Mouse (Mus musculus): ENCODE data around the gene Galnt12. TPM values are rescaled to one million over a fixed set of nuclear protein-coding genes. Genes with fewer than 3 reads are reported as not detected.

Galnt12 gene
- polyA plus RNA-seq, 1 experiment from 2014 or later: 3.4 TPM

DNA sequence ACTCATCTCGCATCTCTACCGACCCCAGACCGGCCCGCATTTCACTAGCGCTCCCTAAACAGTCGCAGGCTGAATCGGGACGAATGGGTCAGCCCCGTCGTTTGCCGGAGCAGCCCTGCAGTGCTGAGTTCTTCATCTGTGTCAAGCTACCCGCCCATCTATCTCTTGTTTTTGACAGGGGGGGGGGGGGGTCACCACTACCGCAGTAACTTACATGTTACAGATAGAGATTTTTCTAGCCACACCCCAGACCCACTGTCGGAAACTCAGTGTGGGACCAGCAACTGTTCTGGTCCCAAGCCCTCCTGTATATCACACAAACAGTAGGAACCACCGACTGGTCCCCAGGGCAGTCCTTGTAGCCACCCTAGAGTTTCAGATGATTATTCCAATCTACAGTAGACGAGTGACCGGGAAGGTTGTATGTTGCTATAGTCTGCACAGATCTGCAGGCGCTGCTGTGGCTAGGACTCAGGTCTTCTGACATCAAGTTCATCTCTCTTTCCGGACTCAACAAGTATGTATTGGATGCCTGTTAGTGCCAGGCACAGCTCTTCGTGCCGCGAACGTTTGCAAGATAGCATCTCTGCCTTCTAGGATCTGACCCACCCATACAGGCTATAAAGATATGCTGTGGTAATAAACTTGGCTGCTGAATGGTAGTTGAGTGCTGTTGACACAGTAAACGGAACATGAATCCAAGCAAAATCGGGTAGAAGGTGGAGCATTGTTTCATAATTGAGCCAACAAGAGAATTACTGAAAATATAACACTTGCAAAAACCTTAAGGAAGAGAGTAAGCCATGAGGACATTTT, 34.0 kb upstream of the Galnt12 start:
- DNase-seq (ENCODE audit: low spot score): no peak
- WGBS: 37% methylated on average over 25 of the region's 25 CpGs
- peaks cover 17% of the 10 kb centered on the region for H3K4me1 ChIP-seq
- peak overlapping the region; percentile 88 for H3K27ac ChIP-seq (replicated peaks)
- peaks cover 3% of the 10 kb centered on the region; the same call in 1 of the 2 replicates for H3K9me3 ChIP-seq
- H3K27me3 ChIP-seq (replicated peaks; ENCODE audit: low read depth, poor library complexity, severe bottlenecking): peaks cover 34% of the 10 kb centered on the region
- no peaks in the 10 kb centered on the region for H3K36me3 ChIP-seq (replicated peaks)
- peak overlapping the region; percentile 82 for H3K4me3 ChIP-seq

GRCm38 (mm10) chr4:47060900-47061299, 30.8 kb upstream of the Galnt12 start:
- WGBS: 7% methylated on average over 1 of the region's 1 CpGs
- no peak overlapping the region for H3K4me3 ChIP-seq
- peaks cover 17% of the 10 kb centered on the region for H3K4me1 ChIP-seq
- H3K9me3 ChIP-seq: no peaks in the 10 kb centered on the region
- H3K27ac ChIP-seq (replicated peaks): no peak overlapping the region
- H3K36me3 ChIP-seq (replicated peaks): no peaks in the 10 kb centered on the region
- H3K27me3 ChIP-seq (replicated peaks; ENCODE audit: low read depth, poor library complexity, severe bottlenecking): peaks cover 13% of the 10 kb centered on the region
- DNase-seq (ENCODE audit: low spot score): no peak

- H3K36me3 ChIP-seq (replicated peaks): no peaks in the 10 kb centered on the region
- H3K27me3 ChIP-seq (replicated peaks; ENCODE audit: low read depth, poor library complexity, severe bottlenecking): no peaks in the 10 kb centered on the region
- no peak for DNase-seq (ENCODE audit: low spot score)
- WGBS: 38% methylated on average over 2 of the region's 2 CpGs
- no peak overlapping the region for H3K27ac ChIP-seq (replicated peaks)
- no peak overlapping the region for H3K4me3 ChIP-seq
- H3K4me1 ChIP-seq: no peaks in the 10 kb centered on the region
- peaks cover 3% of the 10 kb centered on the region; the same call in 1 of the 2 replicates for H3K9me3 ChIP-seq
These were observed 16.7 kb upstream of the Galnt12 start for GRCm38 (mm10) chr4:47075054-47075453.

GRCm38 (mm10) chr4:47079997-47080646, 11.6 kb upstream of the Galnt12 start:
- no peak for DNase-seq (ENCODE audit: low spot score)
- Histone ChIP-seq H3K4me1 (no peaks in the 10 kb centered on the region), H3K27me3 (replicated peaks; ENCODE audit: low read depth, poor library complexity, severe bottlenecking) (no peaks in the 10 kb centered on the region), H3K36me3 (replicated peaks) (no peaks in the 10 kb centered on the region), H3K4me3 (no peak overlapping the region), H3K27ac (replicated peaks) (no peak overlapping the region), H3K9me3 (no peaks in the 10 kb centered on the region)
- WGBS: 92% methylated on average over 17 of the region's 17 CpGs

- Histone ChIP-seq H3K36me3 (replicated peaks) (no peaks in the 10 kb centered on the region), H3K27ac (replicated peaks) (no peak overlapping the region), H3K4me3 (no peak overlapping the region), H3K27me3 (replicated peaks; ENCODE audit: low read depth, poor library complexity, severe bottlenecking) (no peaks in the 10 kb centered on the region), H3K9me3 (no peaks in the 10 kb centered on the region), H3K4me1 (no peaks in the 10 kb centered on the region)
- DNase-seq (ENCODE audit: low spot score): no peak
- WGBS: 92% methylated on average over 4 of the region's 4 CpGs
These were observed 11.1 kb upstream of the Galnt12 start for GRCm38 (mm10) chr4:47080647-47081010.

DNA sequence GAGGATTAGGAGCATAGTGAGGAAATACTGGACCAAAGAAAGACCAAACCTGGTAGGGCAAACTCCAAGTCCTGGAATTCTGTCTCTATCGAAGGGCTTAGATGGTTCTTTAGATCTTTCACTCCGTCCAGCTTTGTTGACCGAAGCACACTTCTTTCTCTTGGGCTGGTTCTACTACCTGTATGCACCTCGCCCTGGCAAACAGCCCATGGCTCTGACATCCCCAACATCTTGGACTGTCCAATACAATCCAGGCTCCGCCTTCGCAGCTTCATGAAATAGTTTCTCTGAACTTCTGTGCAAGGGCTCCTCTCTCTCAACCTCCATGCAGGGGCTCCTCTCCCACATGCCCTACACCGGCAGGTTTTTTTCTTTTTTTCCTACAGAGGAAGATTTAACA, 7.9 kb upstream of the Galnt12 start:
- DNase-seq (ENCODE audit: low spot score): no peak
- 90% methylated on average over 7 of the region's 7 CpGs for WGBS
- Histone ChIP-seq H3K9me3 (no peaks in the 10 kb centered on the region), H3K27ac (replicated peaks) (no peak overlapping the region), H3K4me3 (no peak overlapping the region), H3K36me3 (replicated peaks) (no peaks in the 10 kb centered on the region), H3K4me1 (no peaks in the 10 kb centered on the region), H3K27me3 (replicated peaks; ENCODE audit: low read depth, poor library complexity, severe bottlenecking) (peaks cover 4% of the 10 kb centered on the region)

DNA sequence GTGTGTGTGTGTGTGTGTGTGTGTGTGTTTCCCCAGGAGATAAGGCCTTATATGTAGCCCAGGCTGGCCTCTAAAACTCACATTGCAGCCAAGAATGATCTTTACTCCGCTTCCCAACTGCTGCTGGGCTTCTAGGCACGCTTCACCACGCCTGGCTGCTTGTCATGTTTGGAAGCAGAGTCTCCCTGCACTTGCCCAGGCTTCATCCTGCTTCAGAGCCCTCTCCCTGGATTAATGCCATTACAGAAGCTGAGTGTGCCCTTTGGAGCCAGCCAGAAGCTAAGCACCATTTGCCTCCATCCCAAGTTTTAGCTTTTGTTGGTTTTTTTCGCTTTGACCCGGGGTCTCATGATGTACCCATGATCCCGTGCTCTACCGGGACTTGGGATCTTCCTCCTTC, 3.0 kb upstream of the Galnt12 start:
- Histone ChIP-seq H3K27me3 (replicated peaks; ENCODE audit: low read depth, poor library complexity, severe bottlenecking) (peaks cover 53% of the 10 kb centered on the region), H3K36me3 (replicated peaks) (no peaks in the 10 kb centered on the region), H3K9me3 (no peaks in the 10 kb centered on the region), H3K4me1 (peaks cover 22% of the 10 kb centered on the region), H3K4me3 (no peak overlapping the region), H3K27ac (replicated peaks) (no peak overlapping the region)
- no peak for DNase-seq (ENCODE audit: low spot score)
- WGBS: 85% methylated on average over 7 of the region's 7 CpGs

DNA sequence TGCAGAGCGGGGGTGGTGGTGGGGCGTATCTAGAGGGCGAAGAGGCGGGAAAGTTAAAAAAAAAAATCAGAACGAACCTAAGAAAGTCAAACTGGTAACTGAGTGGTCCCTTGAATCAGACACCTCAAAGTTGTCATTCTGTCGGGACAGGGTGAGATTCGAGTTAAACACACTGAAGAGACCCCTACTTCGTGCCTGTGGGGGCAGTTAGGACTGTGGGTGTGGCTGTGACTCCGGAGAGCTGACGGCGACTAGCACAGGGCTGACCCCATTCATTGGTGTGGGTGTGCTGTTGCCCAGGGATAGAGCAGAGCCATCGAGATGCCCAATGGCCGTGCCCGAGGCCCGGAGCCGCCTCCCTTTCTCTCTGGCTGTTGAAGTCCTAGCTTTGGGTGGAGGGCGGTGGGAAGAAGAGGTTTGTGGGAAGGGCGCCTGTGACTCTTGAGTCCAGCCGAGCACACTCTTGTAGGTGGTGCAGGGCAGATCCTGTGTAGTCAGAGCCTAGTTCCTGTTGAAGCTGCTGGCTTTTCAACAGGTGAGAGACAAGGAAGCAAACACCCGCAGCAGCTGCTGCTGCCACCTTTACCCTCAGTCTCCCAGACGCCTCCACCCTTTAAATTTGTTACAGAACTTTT, 795 bp downstream of the Galnt12 start:
- Histone ChIP-seq H3K27ac (replicated peaks) (peak overlapping the region; percentile 60), H3K4me3 (peak overlapping the region; percentile 86), H3K9me3 (no peaks in the 10 kb centered on the region), H3K36me3 (replicated peaks) (no peaks in the 10 kb centered on the region), H3K27me3 (replicated peaks; ENCODE audit: low read depth, poor library complexity, severe bottlenecking) (peaks cover 81% of the 10 kb centered on the region), H3K4me1 (peaks cover 26% of the 10 kb centered on the region)
- WGBS: 2% methylated on average over 21 of the region's 21 CpGs
- DNase-seq (ENCODE audit: low spot score): peak; percentile 48

- Histone ChIP-seq H3K27ac (replicated peaks) (no peak overlapping the region), H3K4me3 (peak overlapping the region; percentile 86), H3K4me1 (peaks cover 26% of the 10 kb centered on the region), H3K36me3 (replicated peaks) (no peaks in the 10 kb centered on the region), H3K9me3 (no peaks in the 10 kb centered on the region), H3K27me3 (replicated peaks; ENCODE audit: low read depth, poor library complexity, severe bottlenecking) (peaks cover 81% of the 10 kb centered on the region)
- 17% methylated on average over 9 of the region's 9 CpGs for WGBS
- peak; percentile 12 for DNase-seq (ENCODE audit: low spot score)
These were observed 1.5 kb downstream of the Galnt12 start for GRCm38 (mm10) chr4:47093161-47093560.

DNA sequence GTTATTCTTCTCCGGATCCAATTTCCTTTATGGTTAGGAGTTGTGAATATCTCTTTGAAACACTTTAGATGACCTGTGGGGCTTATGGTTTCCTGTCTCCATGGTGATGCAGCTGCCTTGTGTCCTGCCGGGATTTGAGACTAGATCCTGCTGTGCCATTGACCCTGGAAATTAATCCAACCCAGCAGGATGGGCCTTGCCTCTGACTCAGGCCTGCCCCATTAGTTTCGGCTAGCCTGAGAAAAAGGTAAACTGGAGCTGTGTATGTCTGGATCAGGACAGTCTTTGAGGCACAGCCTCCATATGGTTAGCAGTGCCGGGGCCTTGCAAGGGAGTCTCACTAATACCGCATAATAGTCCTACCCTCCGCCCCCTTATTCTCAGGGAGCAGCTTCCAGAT, 1.9 kb downstream of the Galnt12 start:
- Histone ChIP-seq H3K27me3 (replicated peaks; ENCODE audit: low read depth, poor library complexity, severe bottlenecking) (peaks cover 79% of the 10 kb centered on the region), H3K4me1 (peaks cover 26% of the 10 kb centered on the region)

DNA sequence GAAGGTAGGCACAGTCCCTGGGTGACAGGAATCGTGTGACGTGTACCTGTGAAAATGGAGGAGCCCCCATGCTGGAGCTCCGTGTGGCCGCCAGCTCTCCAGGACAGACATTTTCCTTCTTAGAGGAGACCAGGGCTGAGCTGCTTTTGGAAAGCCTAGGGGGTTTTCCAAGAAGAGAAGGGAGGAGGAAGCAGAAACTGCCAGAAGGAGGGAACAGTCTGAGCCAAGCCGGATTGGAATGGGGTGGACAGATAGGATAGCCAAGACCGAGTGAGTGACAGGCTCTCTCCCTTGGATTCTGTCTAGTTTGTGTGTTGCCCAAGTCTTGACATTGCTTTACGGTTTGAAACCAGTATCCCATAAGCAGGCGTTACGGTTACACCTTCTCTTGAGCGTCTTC, 11.9 kb downstream of the Galnt12 start:
- Histone ChIP-seq H3K27ac (replicated peaks) (no peak overlapping the region), H3K4me1 (peaks cover 5% of the 10 kb centered on the region; the same call in 1 of the 2 replicates), H3K9me3 (0 out of 2 replicates have a peak, but pooled peaks cover 2% of the 10 kb centered on the region), H3K4me3 (no peak overlapping the region), H3K36me3 (replicated peaks) (no peaks in the 10 kb centered on the region), H3K27me3 (replicated peaks; ENCODE audit: low read depth, poor library complexity, severe bottlenecking) (no peaks in the 10 kb centered on the region)
- no peak for DNase-seq (ENCODE audit: low spot score)
- WGBS: 92% methylated on average over 10 of the region's 10 CpGs

More for the DNA sequence above, 1.9 kb downstream of the Galnt12 start:
- Histone ChIP-seq H3K36me3 (replicated peaks) (no peaks in the 10 kb centered on the region), H3K9me3 (no peaks in the 10 kb centered on the region), H3K27ac (replicated peaks) (no peak overlapping the region), H3K4me3 (peak overlapping the region; percentile 86; the same call in 1 of the 2 replicates)
- peak; percentile 36 for DNase-seq (ENCODE audit: low spot score)
- WGBS: 18% methylated on average over 6 of the region's 6 CpGs

GRCm38 (mm10) chr4:47111885-47112284, 20.2 kb downstream of the Galnt12 start:
- no peaks in the 10 kb centered on the region for H3K36me3 ChIP-seq (replicated peaks)
- 65% methylated on average over 9 of the region's 9 CpGs for WGBS
- no peaks in the 10 kb centered on the region for H3K9me3 ChIP-seq
- H3K27me3 ChIP-seq (replicated peaks; ENCODE audit: low read depth, poor library complexity, severe bottlenecking): no peaks in the 10 kb centered on the region
- H3K4me1 ChIP-seq: peaks cover 8% of the 10 kb centered on the region; the same call in 1 of the 2 replicates
- DNase-seq (ENCODE audit: low spot score): no peak
- no peak overlapping the region for H3K4me3 ChIP-seq
- no peak overlapping the region for H3K27ac ChIP-seq (replicated peaks)

Data from embryonic facial prominence, embryonic 10.5 days (tissue).